Mouse (Mus musculus): Measurements from ENCODE around the gene Lrrc9.

DNA sequence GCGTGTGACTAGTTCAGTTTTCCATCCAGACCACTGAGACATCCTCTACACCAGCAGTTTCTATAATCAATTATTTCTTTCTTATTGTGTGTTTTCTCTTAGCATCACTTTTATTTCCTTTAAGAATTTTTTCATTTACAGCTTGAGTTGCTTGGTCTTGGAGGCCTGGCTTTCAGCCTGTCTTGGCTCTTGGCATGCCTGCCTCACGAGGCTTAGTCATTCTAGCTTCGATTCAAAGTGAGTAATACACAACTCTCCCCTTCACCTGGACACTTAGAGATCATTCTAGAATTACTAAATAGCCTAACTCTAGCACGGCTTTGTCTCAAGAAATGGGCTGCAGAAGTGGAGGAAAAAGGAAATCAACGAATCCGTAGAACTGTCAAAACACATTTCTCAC, 92.3 kb downstream of the Lrrc9 start:
- no peak for TF ChIP-seq TAL1 (IDR thresholded peaks at IDR 0.05; ENCODE audit: low read length)
- TF ChIP-seq SMC3 (IDR thresholded peaks at IDR 0.05; ENCODE audit: low read depth, low read length), result no peak
- TF ChIP-seq EP300 (IDR thresholded peaks at IDR 0.05; ENCODE audit: low read depth in 1 of 2, low read length in 2 of 2), result no peak
- TF ChIP-seq POLR2A (IDR thresholded peaks at IDR 0.05; ENCODE audit: control insufficient read depth in 1 of 2, insufficient read depth in 1 of 2, low read depth in 1 of 2, low read length in 2 of 2, poor library complexity in 1 of 2), result no peak
- TF ChIP-seq MAFK (IDR thresholded peaks at IDR 0.05; ENCODE audit: borderline replicate concordance, low read depth, low read length), result no peak
- no peak for TF ChIP-seq MAX (IDR thresholded peaks at IDR 0.05; ENCODE audit: low read length)
- TF ChIP-seq ETS1 (IDR thresholded peaks at IDR 0.05; ENCODE audit: low read depth, low read length), result no peak
